Mouse (Mus musculus) stomach, embryonic 14.5 days (tissue): ENCODE results near the gene Ipmk. TPM values are rescaled to one million over a fixed set of nuclear protein-coding genes. Genes with fewer than 3 reads are reported as not detected.

Source experiments
- polyA plus RNA-seq: library from polyadenylated mRNA; unstranded; fragments of >200 nt; fragmentation: Nextera tagmentation; extraction: Ambion mirVana; gene quantifications from 2 replicates; pipeline ENCODE4 v1.2.1, GENCODE M21; 2014

The Ipmk gene
- polyA plus RNA-seq, 1 experiment from 2014 or later = 11.2 TPM

Other genes starting within 250 kb of the Ipmk start
- gene Bicc1, start 188.1 kb upstream of the Ipmk start, polyA plus RNA-seq = 23.5 and 27.5 TPM in 2 replicates
- 74.6 and 76.3 TPM in 2 replicates for gene Tfam, start 109.5 kb upstream of the Ipmk start, polyA plus RNA-seq
- gene Ube2d1, start 62.5 kb upstream of the Ipmk start, polyA plus RNA-seq = 72.0 and 76.0 TPM in 2 replicates
- 90.4 and 94.1 TPM in 2 replicates for gene Cisd1, start 2.8 kb upstream of the Ipmk start, polyA plus RNA-seq